Mouse (Mus musculus) bone marrow macrophage, adult 2 months (primary cell): ENCODE results near the gene Sspn. TPM values are rescaled to one million over a fixed set of nuclear protein-coding genes. Genes with fewer than 3 reads are reported as not detected.

Experiments used
- H3K27ac ChIP-seq: 2 replicates; pipeline ENCODE4 v1.5.1; 2012; ENCODE audit warnings: low read depth, low read length; ENCODE audit not compliant: insufficient read depth
- H3K4me1 ChIP-seq: 2 replicates; pipeline ENCODE4 v1.6.1; 2012; ENCODE audit warnings: low read length; ENCODE audit not compliant: control insufficient read depth, insufficient read depth
- H3K4me3 ChIP-seq: 2 replicates; pipeline ENCODE4 v1.5.1; 2012; ENCODE audit warnings: mild to moderate bottlenecking, low read length, moderate library complexity; ENCODE audit not compliant: insufficient read depth
- CTCF ChIP-seq: IDR thresholded peaks from 2 replicates; pipeline ENCODE4 v1.5.1; 2012; ENCODE audit warnings: low read depth, mild to moderate bottlenecking, low read length, moderate library complexity
- POLR2A ChIP-seq: IDR thresholded peaks from 2 replicates; pipeline ENCODE4 v1.6.1; 2012; ENCODE audit warnings: mild to moderate bottlenecking, low read depth, low read length, borderline replicate concordance
- polyA plus RNA-seq: library from polyadenylated mRNA; stranded (reverse); fragments of >200 nt; gene quantifications from 2 replicates; pipeline ENCODE4 v1.2.4, GENCODE M21; 2012; ENCODE audit not compliant: missing spikeins, insufficient read depth, insufficient read length

The Sspn gene
- polyA plus RNA-seq, 1 experiment: 0.20 TPM

- no peak for TF ChIP-seq CTCF
- Histone ChIP-seq H3K27ac (no peak overlapping the region), H3K4me1 (peaks cover 4% of the 10 kb centered on the region), H3K4me3 (no peak overlapping the region)
Observed at GRCm38 (mm10) chr6:145934001-145934696, 2.7 kb downstream of the Sspn start.

- TF ChIP-seq CTCF (no peak), POLR2A (no peak)
- Histone ChIP-seq H3K4me1 (peaks cover 4% of the 10 kb centered on the region), H3K27ac (no peak overlapping the region), H3K4me3 (no peak overlapping the region)
Observed at GRCm38 (mm10) chr6:145934697-145935240, 3.3 kb downstream of the Sspn start.

GRCm38 (mm10) chr6:145935912-145936311 lies 4.5 kb downstream of the Sspn start:
- Histone ChIP-seq H3K4me3 (no peak overlapping the region), H3K27ac (no peak overlapping the region), H3K4me1 (no peaks in the 10 kb centered on the region)
- TF ChIP-seq CTCF (no peak), POLR2A (no peak)

- no peak for TF ChIP-seq CTCF
- no peak for TF ChIP-seq POLR2A
- H3K4me3 ChIP-seq: no peak overlapping the region
- H3K4me1 ChIP-seq: no peaks in the 10 kb centered on the region
- no peak overlapping the region for H3K27ac ChIP-seq
Observed at GRCm38 (mm10) chr6:145936511-145936910, 5.1 kb downstream of the Sspn start.

- Histone ChIP-seq H3K4me3 (no peak overlapping the region), H3K4me1 (no peaks in the 10 kb centered on the region), H3K27ac (no peak overlapping the region)
- TF ChIP-seq POLR2A (no peak), CTCF (no peak)
Observed at GRCm38 (mm10) chr6:145940852-145941251, 9.4 kb downstream of the Sspn start.

GRCm38 (mm10) chr6:145942263-145942966 lies 11.0 kb downstream of the Sspn start:
- TF ChIP-seq POLR2A (no peak), CTCF (no peak)
- Histone ChIP-seq H3K4me3 (no peak overlapping the region), H3K4me1 (no peaks in the 10 kb centered on the region), H3K27ac (no peak overlapping the region)

- no peaks in the 10 kb centered on the region for H3K4me1 ChIP-seq
- no peak overlapping the region for H3K4me3 ChIP-seq
- H3K27ac ChIP-seq: no peak overlapping the region
- TF ChIP-seq CTCF (no peak), POLR2A (no peak)
Observed at GRCm38 (mm10) chr6:145943414-145943813, 12.0 kb downstream of the Sspn start.

- TF ChIP-seq POLR2A (no peak), CTCF (no peak)
- H3K4me1 ChIP-seq: no peaks in the 10 kb centered on the region
- no peak overlapping the region for H3K4me3 ChIP-seq
- no peak overlapping the region for H3K27ac ChIP-seq
Observed at GRCm38 (mm10) chr6:145945700-145946344, 14.4 kb downstream of the Sspn start.

GRCm38 (mm10) chr6:145949049-145949448 lies 17.6 kb downstream of the Sspn start:
- Histone ChIP-seq H3K4me3 (no peak overlapping the region), H3K4me1 (no peaks in the 10 kb centered on the region), H3K27ac (no peak overlapping the region)
- TF ChIP-seq CTCF (no peak), POLR2A (no peak)

GRCm38 (mm10) chr6:145950626-145951025 lies 19.2 kb downstream of the Sspn start:
- Histone ChIP-seq H3K4me3 (no peak overlapping the region), H3K27ac (no peak overlapping the region), H3K4me1 (no peaks in the 10 kb centered on the region)
- TF ChIP-seq POLR2A (no peak), CTCF (no peak)
